Mouse (Mus musculus) erythroblast, embryonic 14.5 days (primary cell): ENCODE results near the gene Cgref1.

Experiments
- GATA1 ChIP-seq: IDR thresholded peaks from 2 replicates; pipeline ENCODE4 v1.6.1; 2012; ENCODE audit warnings: low read length, inconsistent platforms, mixed read lengths
- TAL1 ChIP-seq: IDR thresholded peaks from 3 replicates; pipeline ENCODE4 v1.6.1; 2012; ENCODE audit warnings: low read length, inconsistent platforms, mixed read lengths

- TF ChIP-seq GATA1 (no peak), TAL1 (no peak)
Observed at GRCm38 (mm10) chr5:30914101-30914635, 31.2 kb downstream of the Cgref1 start.
